Mouse (Mus musculus): Measurements from ENCODE around the gene Adam15. TPM values are rescaled to one million over a fixed set of nuclear protein-coding genes. Genes with fewer than 3 reads are reported as not detected.

The Adam15 gene
- polyA plus RNA-seq, 1 experiment from 2014 or later, result 108 TPM

GRCm38 (mm10) chr3:89359630-89360029 lies 9.8 kb upstream of the Adam15 start:
- Histone ChIP-seq H3K27me3 (ENCODE audit: insufficient read depth, low read length) (no peaks in the 10 kb centered on the region), H3K4me2 (replicated peaks; ENCODE audit: low read depth, low read length) (no peak overlapping the region), H3K4me3 (ENCODE audit: low read length) (no peak overlapping the region), H3K36me3 (ENCODE audit: insufficient read depth, low read length) (no peaks in the 10 kb centered on the region), H3K9ac (replicated peaks; ENCODE audit: low read length) (no peak overlapping the region), H3K27ac (ENCODE audit: low read length) (no peak overlapping the region), H3K4me1 (ENCODE audit: insufficient read depth, low read length) (peaks cover 5% of the 10 kb centered on the region), H3K9me3 (ENCODE audit: low read length) (no peaks in the 10 kb centered on the region)
- 70% methylated on average over 6 of the region's 6 CpGs for WGBS
- ATAC-seq (ENCODE audit: low FRiP score, low TSS enrichment), result no peak

- Histone ChIP-seq H3K4me3 (ENCODE audit: low read length) (no peak overlapping the region), H3K27ac (ENCODE audit: low read length) (peak overlapping the region; percentile 45; the same call in 1 of the 2 replicates), H3K36me3 (ENCODE audit: insufficient read depth, low read length) (no peaks in the 10 kb centered on the region), H3K9ac (replicated peaks; ENCODE audit: low read length) (no peak overlapping the region), H3K9me3 (ENCODE audit: low read length) (no peaks in the 10 kb centered on the region), H3K27me3 (ENCODE audit: insufficient read depth, low read length) (no peaks in the 10 kb centered on the region), H3K4me1 (ENCODE audit: insufficient read depth, low read length) (peaks cover 11% of the 10 kb centered on the region), H3K4me2 (replicated peaks; ENCODE audit: low read depth, low read length) (no peak overlapping the region)
- 62% methylated on average over 9 of the region's 9 CpGs for WGBS
- no peak for ATAC-seq (ENCODE audit: low FRiP score, low TSS enrichment)
These were observed 6.2 kb upstream of the Adam15 start for GRCm38 (mm10) chr3:89356029-89356428.

- 75% methylated on average over 6 of the region's 6 CpGs for WGBS
- no peak overlapping the region for H3K4me2 ChIP-seq (replicated peaks; ENCODE audit: low read depth, low read length)
- no peak overlapping the region for H3K4me3 ChIP-seq (ENCODE audit: low read length)
- peak; percentile 71 for ATAC-seq (ENCODE audit: low FRiP score, low TSS enrichment)
- H3K4me1 ChIP-seq (ENCODE audit: insufficient read depth, low read length), result peaks cover 12% of the 10 kb centered on the region
- H3K27me3 ChIP-seq (ENCODE audit: insufficient read depth, low read length), result no peaks in the 10 kb centered on the region
- peak overlapping the region; percentile 45 for H3K27ac ChIP-seq (ENCODE audit: low read length)
- H3K9me3 ChIP-seq (ENCODE audit: low read length), result no peaks in the 10 kb centered on the region
- no peak overlapping the region for H3K9ac ChIP-seq (replicated peaks; ENCODE audit: low read length)
- H3K36me3 ChIP-seq (ENCODE audit: insufficient read depth, low read length), result no peaks in the 10 kb centered on the region
These were observed 5.7 kb upstream of the Adam15 start for GRCm38 (mm10) chr3:89355512-89355902.

- 14% methylated on average over 5 of the region's 5 CpGs for WGBS
- peaks cover 17% of the 10 kb centered on the region for H3K4me1 ChIP-seq (ENCODE audit: insufficient read depth, low read length)
- no peak overlapping the region for H3K4me3 ChIP-seq (ENCODE audit: low read length)
- no peak overlapping the region for H3K9ac ChIP-seq (replicated peaks; ENCODE audit: low read length)
- peak; percentile 25 for ATAC-seq (ENCODE audit: low FRiP score, low TSS enrichment)
- no peaks in the 10 kb centered on the region for H3K36me3 ChIP-seq (ENCODE audit: insufficient read depth, low read length)
- H3K4me2 ChIP-seq (replicated peaks; ENCODE audit: low read depth, low read length), result no peak overlapping the region
- peak overlapping the region; percentile 45 for H3K27ac ChIP-seq (ENCODE audit: low read length)
- H3K27me3 ChIP-seq (ENCODE audit: insufficient read depth, low read length), result no peaks in the 10 kb centered on the region
- no peaks in the 10 kb centered on the region for H3K9me3 ChIP-seq (ENCODE audit: low read length)
These were observed 5.2 kb upstream of the Adam15 start for GRCm38 (mm10) chr3:89354816-89355511.

- H3K4me3 ChIP-seq (ENCODE audit: low read length), result no peak overlapping the region
- H3K27ac ChIP-seq (ENCODE audit: low read length), result no peak overlapping the region
- ATAC-seq (ENCODE audit: low FRiP score, low TSS enrichment), result no peak
- WGBS, result 49% methylated on average over 5 of the region's 5 CpGs
- H3K4me2 ChIP-seq (replicated peaks; ENCODE audit: low read depth, low read length), result no peak overlapping the region
- no peaks in the 10 kb centered on the region for H3K27me3 ChIP-seq (ENCODE audit: insufficient read depth, low read length)
- no peaks in the 10 kb centered on the region for H3K36me3 ChIP-seq (ENCODE audit: insufficient read depth, low read length)
- peaks cover 28% of the 10 kb centered on the region for H3K4me1 ChIP-seq (ENCODE audit: insufficient read depth, low read length)
- no peaks in the 10 kb centered on the region for H3K9me3 ChIP-seq (ENCODE audit: low read length)
- H3K9ac ChIP-seq (replicated peaks; ENCODE audit: low read length), result no peak overlapping the region
These were observed 1.5 kb upstream of the Adam15 start for GRCm38 (mm10) chr3:89351271-89351670.

DNA sequence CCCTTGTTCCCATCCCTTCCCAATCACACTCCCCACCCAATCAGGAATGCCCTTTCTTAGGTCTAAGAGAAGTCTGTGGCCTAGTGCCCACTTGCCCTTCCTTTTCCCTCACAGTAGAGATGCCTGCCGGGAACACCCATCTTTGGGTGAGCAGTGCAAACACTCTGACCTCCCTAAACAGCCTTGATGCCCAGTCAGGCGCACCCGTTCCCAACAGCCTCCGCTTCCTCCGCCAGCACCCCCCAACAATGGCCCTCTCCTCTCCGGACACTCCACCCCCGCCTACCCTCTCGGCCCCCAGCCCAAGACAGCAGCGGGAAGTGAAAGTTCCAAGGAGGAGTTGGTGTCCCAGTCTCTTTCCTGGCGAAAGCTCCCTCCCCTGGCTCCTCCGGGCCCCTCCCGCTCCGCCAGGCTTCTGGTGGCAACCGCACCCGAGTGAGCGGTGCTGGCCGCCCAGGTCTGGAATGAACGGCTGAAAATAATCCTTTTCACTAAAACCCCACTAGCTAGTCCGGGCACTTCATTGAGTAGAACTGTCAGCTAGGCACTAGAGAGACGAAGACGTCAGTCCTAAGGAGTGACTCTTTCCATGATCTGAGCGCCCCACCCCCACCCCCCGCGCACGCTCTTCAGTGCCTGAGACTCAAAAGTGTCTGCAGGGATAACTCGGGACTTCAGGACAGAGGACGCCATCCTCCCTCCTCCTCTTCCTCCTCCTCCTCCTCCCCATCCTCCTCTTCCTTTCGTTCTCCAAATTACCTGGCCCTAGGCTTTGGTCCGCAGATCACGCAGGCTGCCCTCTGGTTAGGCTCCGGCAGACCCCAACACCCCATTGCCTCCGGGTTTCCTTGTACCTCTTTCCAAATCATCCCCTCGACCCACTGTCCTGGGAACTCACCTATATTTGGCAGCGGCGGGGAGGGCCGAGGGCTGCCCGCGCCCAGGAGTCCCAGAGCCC lies 606 bp downstream of the Adam15 start:
- ATAC-seq (ENCODE audit: low FRiP score, low TSS enrichment), result peak; percentile 55
- Histone ChIP-seq H3K4me2 (replicated peaks; ENCODE audit: low read depth, low read length) (peak overlapping the region; percentile 97), H3K36me3 (ENCODE audit: insufficient read depth, low read length) (peaks cover 6% of the 10 kb centered on the region), H3K4me3 (ENCODE audit: low read length) (peak overlapping the region; percentile 72), H3K9ac (replicated peaks; ENCODE audit: low read length) (peak overlapping the region; percentile 77), H3K27me3 (ENCODE audit: insufficient read depth, low read length) (no peaks in the 10 kb centered on the region), H3K9me3 (ENCODE audit: low read length) (no peaks in the 10 kb centered on the region), H3K27ac (ENCODE audit: low read length) (peak overlapping the region; percentile 73), H3K4me1 (ENCODE audit: insufficient read depth, low read length) (peaks cover 23% of the 10 kb centered on the region)
- WGBS, result under 1% methylated on average over 38 of the region's 38 CpGs

DNA sequence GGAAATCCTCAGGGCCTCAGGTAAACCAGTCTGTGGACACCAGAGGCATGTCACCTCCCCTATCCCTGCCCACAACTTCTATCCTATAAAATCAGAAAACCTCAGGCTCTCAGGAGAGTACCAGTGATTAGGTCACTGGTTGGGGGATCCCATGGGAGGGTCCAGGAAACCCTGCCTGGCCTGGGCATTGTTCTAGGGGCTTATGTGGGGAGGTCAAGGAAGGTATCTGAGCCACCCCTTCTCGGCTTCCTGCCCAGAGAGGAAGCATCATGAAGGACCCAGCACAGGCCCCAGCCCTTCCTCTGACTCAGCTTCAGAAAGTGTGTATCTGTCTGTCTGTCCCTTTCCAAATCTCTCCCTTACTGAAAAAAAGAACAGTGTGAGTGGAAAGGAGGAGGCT lies 1.9 kb downstream of the Adam15 start:
- H3K9ac ChIP-seq (replicated peaks; ENCODE audit: low read length), result peak overlapping the region; percentile 77
- peaks cover 23% of the 10 kb centered on the region for H3K4me1 ChIP-seq (ENCODE audit: insufficient read depth, low read length)
- H3K9me3 ChIP-seq (ENCODE audit: low read length), result no peaks in the 10 kb centered on the region
- peak overlapping the region; percentile 97 for H3K4me2 ChIP-seq (replicated peaks; ENCODE audit: low read depth, low read length)
- WGBS, result 63% methylated on average over 1 of the region's 1 CpGs
- H3K36me3 ChIP-seq (ENCODE audit: insufficient read depth, low read length), result peaks cover 6% of the 10 kb centered on the region
- H3K27me3 ChIP-seq (ENCODE audit: insufficient read depth, low read length), result no peaks in the 10 kb centered on the region
- peak overlapping the region; percentile 73; the same call in 1 of the 2 replicates for H3K27ac ChIP-seq (ENCODE audit: low read length)
- no peak for ATAC-seq (ENCODE audit: low FRiP score, low TSS enrichment)
- peak overlapping the region; percentile 72 for H3K4me3 ChIP-seq (ENCODE audit: low read length)

GRCm38 (mm10) chr3:89346815-89347540 lies 2.8 kb downstream of the Adam15 start:
- no peaks in the 10 kb centered on the region for H3K9me3 ChIP-seq (ENCODE audit: low read length)
- H3K9ac ChIP-seq (replicated peaks; ENCODE audit: low read length), result no peak overlapping the region
- H3K4me1 ChIP-seq (ENCODE audit: insufficient read depth, low read length), result peaks cover 18% of the 10 kb centered on the region
- no peak overlapping the region for H3K4me2 ChIP-seq (replicated peaks; ENCODE audit: low read depth, low read length)
- WGBS, result 80% methylated on average over 10 of the region's 10 CpGs
- no peak for ATAC-seq (ENCODE audit: low FRiP score, low TSS enrichment)
- peaks cover 6% of the 10 kb centered on the region for H3K36me3 ChIP-seq (ENCODE audit: insufficient read depth, low read length)
- H3K27me3 ChIP-seq (ENCODE audit: insufficient read depth, low read length), result no peaks in the 10 kb centered on the region
- H3K27ac ChIP-seq (ENCODE audit: low read length), result no peak overlapping the region
- no peak overlapping the region for H3K4me3 ChIP-seq (ENCODE audit: low read length)

DNA sequence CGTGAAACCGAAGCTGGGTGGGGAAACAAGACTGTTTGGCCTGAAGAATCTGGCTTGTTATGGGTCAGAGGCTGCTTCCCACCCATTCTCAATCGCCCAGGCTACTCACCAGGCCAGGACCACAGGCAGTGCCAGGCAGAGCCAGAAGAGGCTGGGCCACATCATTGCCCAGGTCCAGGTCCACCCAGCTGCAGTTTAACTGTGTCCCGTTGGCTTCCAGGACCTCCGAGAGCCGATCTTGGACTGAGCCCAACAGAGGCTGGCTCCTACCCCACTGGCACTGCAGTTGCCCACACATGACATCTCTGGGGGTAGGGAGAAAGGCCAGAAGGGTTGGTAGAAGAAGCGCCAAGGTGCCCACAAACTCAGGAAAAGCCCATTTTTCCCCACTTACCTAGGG lies 6.5 kb downstream of the Adam15 start:
- Histone ChIP-seq H3K4me2 (replicated peaks; ENCODE audit: low read depth, low read length) (no peak overlapping the region), H3K9me3 (ENCODE audit: low read length) (no peaks in the 10 kb centered on the region)

More for the DNA sequence above, 6.5 kb downstream of the Adam15 start:
- Histone ChIP-seq H3K4me1 (ENCODE audit: insufficient read depth, low read length) (peaks cover 28% of the 10 kb centered on the region), H3K36me3 (ENCODE audit: insufficient read depth, low read length) (peaks cover 6% of the 10 kb centered on the region), H3K27ac (ENCODE audit: low read length) (no peak overlapping the region), H3K4me3 (ENCODE audit: low read length) (no peak overlapping the region), H3K9ac (replicated peaks; ENCODE audit: low read length) (no peak overlapping the region), H3K27me3 (ENCODE audit: insufficient read depth, low read length) (no peaks in the 10 kb centered on the region)
- ATAC-seq (ENCODE audit: low FRiP score, low TSS enrichment), result no peak
- 84% methylated on average over 7 of the region's 7 CpGs for whole genome bisulfite sequencing
